Mouse (Mus musculus): Measurements from ENCODE around the gene Mapk9. TPM values are rescaled to one million over a fixed set of nuclear protein-coding genes. Genes with fewer than 3 reads are reported as not detected.

The Mapk9 gene
- total and polyA plus RNA-seq, 3 experiments, result 43.1 to 52.8 TPM; not detected in 1

- TF ChIP-seq SMC3 (IDR thresholded peaks at IDR 0.05; ENCODE audit: low read depth, low read length), result no peak
- no peak for TF ChIP-seq JUND (IDR thresholded peaks at IDR 0.05; ENCODE audit: low read depth, low read length)
- TF ChIP-seq GABPA (IDR thresholded peaks at IDR 0.05; ENCODE audit: low read depth, low read length), result no peak
- peak; percentile 47; the same call in 1 of the 2 replicates for TF ChIP-seq TBP (IDR thresholded peaks at IDR 0.05; ENCODE audit: low read depth, low read length)
- TF ChIP-seq CHD1 (IDR thresholded peaks at IDR 0.05; ENCODE audit: low read depth, low read length), result no peak
- peak; percentile 92 for TF ChIP-seq MXI1 (IDR thresholded peaks at IDR 0.05; ENCODE audit: low read depth, low read length)
- TF ChIP-seq POLR2AphosphoS2 (IDR thresholded peaks at IDR 0.05; ENCODE audit: low read length), result no peak
- peak; percentile 98 for TF ChIP-seq ETS1 (IDR thresholded peaks at IDR 0.05; ENCODE audit: low read depth, low read length)
- TF ChIP-seq MEF2A (IDR thresholded peaks at IDR 0.05; ENCODE audit: extremely low read depth, insufficient replicate concordance, low read depth, low read length, poor library complexity, severe bottlenecking), result no peak
- TF ChIP-seq MYB (IDR thresholded peaks at IDR 0.05; ENCODE audit: low read depth, low read length), result peak; percentile 72
- no peak for TF ChIP-seq POLR2A (IDR thresholded peaks at IDR 0.05; ENCODE audit: control insufficient read depth in 1 of 2, insufficient read depth in 1 of 2, low read depth in 1 of 2, low read length in 2 of 2, poor library complexity in 1 of 2)
- TF ChIP-seq CHD2 (IDR thresholded peaks at IDR 0.05; ENCODE audit: low read length), result no peak
- no peak for TF ChIP-seq E2F4 (IDR thresholded peaks at IDR 0.05; ENCODE audit: borderline replicate concordance, low read depth, low read length)
- 0 out of 2 replicates have a peak, but pooled peaks have one; percentile 41 for TF ChIP-seq MAZ (IDR thresholded peaks at IDR 0.05; ENCODE audit: low read depth, low read length)
- TF ChIP-seq MAX (IDR thresholded peaks at IDR 0.05; ENCODE audit: low read length), result peak; percentile 92
- TF ChIP-seq TCF12 (IDR thresholded peaks at IDR 0.05; ENCODE audit: low read depth, low read length), result peak; percentile 75
- no peak; the same call in 1 of the 2 replicates for TF ChIP-seq ZC3H11A (IDR thresholded peaks at IDR 0.05; ENCODE audit: low read depth, low read length)
- peak; percentile 34; the same call in 1 of the 2 replicates for TF ChIP-seq ZKSCAN1 (IDR thresholded peaks at IDR 0.05; ENCODE audit: low read depth, low read length)
- no peak for TF ChIP-seq ZMIZ1 (IDR thresholded peaks at IDR 0.05; ENCODE audit: low read depth, low read length)
- TF ChIP-seq CTCF (IDR thresholded peaks at IDR 0.05 in 2 of 3, conservative IDR thresholded peaks at IDR 0.05 in 1 of 3; ENCODE audit: control insufficient read depth in 1 of 3, insufficient read depth in 1 of 3, low read depth in 2 of 3, low read length in 3 of 3, poor library complexity in 1 of 3, severe bottlenecking in 1 of 3), result no peak
- TF ChIP-seq POLR2AphosphoS5 (IDR thresholded peaks at IDR 0.05; ENCODE audit: borderline replicate concordance, low read depth, low read length), result no peak
- no peak for TF ChIP-seq KAT2A (conservative IDR thresholded peaks at IDR 0.05; ENCODE audit: low read depth, low read length)
Measured at GRCm38 (mm10) chr11:49798931-49799330, 47.6 kb upstream of the Mapk9 start (continued).

GRCm38 (mm10) chr11:49801516-49801915 lies 45.0 kb upstream of the Mapk9 start:
- Histone ChIP-seq H3K36me3 (ENCODE audit: control insufficient read depth in 1 of 2, insufficient read depth in 2 of 2, low read length in 2 of 2) (peaks cover 0 to 21% of the 10 kb centered on the region in 2 experiments; a peak in 3 of 4 replicates), H3K9ac (ENCODE audit: control insufficient read depth, low read depth, low read length, poor library complexity, severe bottlenecking) (no peak overlapping the region), H3K4me3 (ENCODE audit: control insufficient read depth in 1 of 2, insufficient read depth in 1 of 2, low read depth in 2 of 2, low read length in 2 of 2) (no peak overlapping the region), H3K9me3 (replicated peaks; ENCODE audit: insufficient read depth, low read length) (no peaks in the 10 kb centered on the region), H3K27ac (ENCODE audit: control insufficient read depth, low read depth, low read length) (no peak overlapping the region), H3K79me2 (ENCODE audit: control insufficient read depth, insufficient read depth, low read length, poor library complexity) (no peaks in the 10 kb centered on the region), H3K4me1 (ENCODE audit: control insufficient read depth in 1 of 2, insufficient read depth in 2 of 2, low read length in 2 of 2) (peaks cover 9 to 26% of the 10 kb centered on the region in 2 experiments), H3K27me3 (ENCODE audit: control insufficient read depth in 1 of 2, insufficient read depth in 2 of 2, low read length in 2 of 2) (no peaks in the 10 kb centered on the region)
- TF ChIP-seq POLR2A (IDR thresholded peaks at IDR 0.05; ENCODE audit: control insufficient read depth in 1 of 2, insufficient read depth in 1 of 2, low read depth in 1 of 2, low read length in 2 of 2, poor library complexity in 1 of 2) (no peak), USF2 (IDR thresholded peaks at IDR 0.05; ENCODE audit: borderline replicate concordance in 1 of 2, insufficient read depth in 1 of 2, low read depth in 1 of 2, low read length in 2 of 2) (no peak), MYB (IDR thresholded peaks at IDR 0.05; ENCODE audit: low read depth, low read length) (peak; percentile 28; the same call in 1 of the 2 replicates)
- DNase-seq (ENCODE audit: low read depth, low spot score), result no peak

All from MEL (cell line).